20 mouse cellular contexts compared by ENCODE assay signal in the genomic region with DNA sequence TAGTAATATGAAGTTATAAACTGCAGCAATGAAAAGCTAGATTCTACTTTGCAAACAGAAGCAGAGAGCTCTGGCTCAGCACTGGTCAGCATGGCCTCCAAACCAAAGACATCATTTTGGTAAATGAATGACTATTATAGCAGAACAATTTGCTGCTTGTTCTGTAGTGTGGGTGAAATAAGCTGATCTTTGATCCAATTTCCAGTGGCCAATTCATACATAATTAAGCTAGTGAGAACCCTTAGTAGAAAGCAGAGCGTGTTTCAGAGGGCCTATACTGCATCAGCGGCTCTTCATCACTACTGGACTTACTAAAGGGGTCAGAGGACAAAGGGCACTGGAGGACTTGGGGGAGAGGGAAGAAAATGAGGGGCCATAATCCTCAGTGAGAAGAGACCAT. TPM values are rescaled to one million over a fixed set of nuclear protein-coding genes. Genes with fewer than 3 reads are reported as not detected.
DNase-seq lines count a peak whose midpoint lies in the region; ATAC-seq and TF ChIP-seq lines count a peak whose summit lies in the region.
"Had no signal": no experiment of that assay in that cellular context is flagged by ENCODE, and none has a peak within 500 bp of the region (broad histone marks: within the 10 kb centered on the region; RNA-seq: fewer than 3 reads in every experiment).

No protein-coding gene starts in this region.

- TF ChIP-seq CTCF in kidney, adult 2 months (conservative IDR thresholded peaks at IDR 0.05; ENCODE audit: insufficient read depth, insufficient read length, low read depth, low read length): no peak

- no peak for TF ChIP-seq POLR2A in kidney, adult 2 months (IDR thresholded peaks at IDR 0.05; ENCODE audit: low read depth, low read length)

- ATAC-seq in kidney, embryonic 16.5 days (ENCODE audit: low FRiP score, low TSS enrichment): peak; percentile 49; the same call in 1 of the 2 replicates
- ATAC-seq: forebrain, embryonic 13.5 days; forebrain, embryonic 15.5 days had no signal

- H3K36me3 ChIP-seq in kidney, adult 2 months (ENCODE audit: control insufficient read depth, insufficient read depth, low read length): peaks cover 15% of the 10 kb centered on the region
- H3K36me3 ChIP-seq in kidney, embryonic 16.5 days (ENCODE audit: insufficient read depth, low read length): peaks cover 50% of the 10 kb centered on the region

- H3K4me3 ChIP-seq in kidney, adult 2 months (ENCODE audit: insufficient read depth, low read depth, low read length): no peak overlapping the region
- H3K4me3 ChIP-seq in kidney, embryonic 16.5 days (ENCODE audit: low read length): no peak overlapping the region
- H3K4me3 ChIP-seq: embryonic facial prominence, embryonic 10.5 days; embryonic facial prominence, embryonic 12.5 days; forebrain, embryonic 13.5 days; forebrain, embryonic 15.5 days had no signal

- no peak overlapping the region for H3K9ac ChIP-seq in kidney, embryonic 16.5 days (replicated peaks; ENCODE audit: low read length)
- H3K9ac ChIP-seq: embryonic facial prominence, embryonic 12.5 days; forebrain, embryonic 13.5 days; forebrain, embryonic 15.5 days had no signal

- 37% methylated on average over 2 of the region's 2 CpGs for WGBS in kidney, adult 2 months
- WGBS in kidney, embryonic 16.5 days: 73% methylated on average over 2 of the region's 2 CpGs

- no peak overlapping the region for H3K27ac ChIP-seq in kidney, adult 2 months (ENCODE audit: insufficient read depth, low read depth, low read length)
- H3K27ac ChIP-seq in kidney, embryonic 16.5 days (ENCODE audit: low read length): no peak overlapping the region
- H3K27ac ChIP-seq: embryonic facial prominence, embryonic 10.5 days; embryonic facial prominence, embryonic 12.5 days; forebrain, embryonic 13.5 days; forebrain, embryonic 15.5 days had no signal

- peak; percentile 58 for DNase-seq in kidney, adult 2 months
- DNase-seq in kidney, postnatal 25 days: no peak
- DNase-seq in kidney, adult 18-20 months: no peak
- DNase-seq in kidney, postnatal 36 days: peak; percentile 18 to 33
- no peak for DNase-seq in kidney, adult 11 months
- DNase-seq in brain, adult 2 months (ENCODE audit: low read depth, low spot score): peak; percentile 51
- DNase-seq in retina, postnatal 1 day: no peak
- DNase-seq: adrenal gland, adult 2 months; adrenal gland, postnatal 10 days; adrenal gland, postnatal 25 days; cerebellum, adult 11-12 months; cerebellum, adult 2 months; cerebellum, adult 9-10 months; cerebellum, postnatal 10 days; cerebellum, postnatal 25 days had no signal

- no peak overlapping the region for H3K4me2 ChIP-seq in kidney, embryonic 16.5 days (replicated peaks; ENCODE audit: low read depth, low read length)
- H3K4me2 ChIP-seq: embryonic facial prominence, embryonic 12.5 days; forebrain, embryonic 13.5 days; forebrain, embryonic 15.5 days had no signal

- H3K4me1 ChIP-seq in kidney, adult 2 months (ENCODE audit: control insufficient read depth, insufficient read depth, low read length): peaks cover 5% of the 10 kb centered on the region; the same call in 1 of the 2 replicates
- no peaks in the 10 kb centered on the region for H3K4me1 ChIP-seq in kidney, embryonic 16.5 days (ENCODE audit: insufficient read depth, low read length)
- H3K4me1 ChIP-seq: embryonic facial prominence, embryonic 10.5 days; embryonic facial prominence, embryonic 12.5 days; forebrain, embryonic 13.5 days; forebrain, embryonic 15.5 days had no signal

- H3K27me3 ChIP-seq in kidney, adult 2 months (replicated peaks; ENCODE audit: control insufficient read depth, insufficient read depth, low read length): no peaks in the 10 kb centered on the region
- H3K27me3 ChIP-seq in kidney, embryonic 16.5 days (ENCODE audit: insufficient read depth, low read length): no peaks in the 10 kb centered on the region
- H3K27me3 ChIP-seq: embryonic facial prominence, embryonic 12.5 days; forebrain, embryonic 13.5 days; forebrain, embryonic 15.5 days had no signal

- no peaks in the 10 kb centered on the region for H3K9me3 ChIP-seq in kidney, embryonic 16.5 days (ENCODE audit: low read length)
- H3K9me3 ChIP-seq: embryonic facial prominence, embryonic 10.5 days; embryonic facial prominence, embryonic 12.5 days; forebrain, embryonic 13.5 days; forebrain, embryonic 15.5 days had no signal

RNA-seq across cellular contexts. Expression of a gene that starts 10.6 kb away (rescaled TPM):
- 37.9 and 47.3 TPM in 2 replicates for polyA plus RNA-seq in kidney, adult 2 months (2012; rRNA removed)
- 193 and 195 TPM in 2 replicates for polyA plus RNA-seq in kidney, embryonic 16.5 days (2015; fragmentation: Nextera tagmentation; extraction: Ambion mirVana)

Comparison
In these comparisons a context has a peak if more than half of its experiments do, and no peak if none do; other contexts are left out.
1. DNase-seq: peak in kidney, adult 2 months (single experiment), kidney, postnatal 36 days (2 of 2) and brain, adult 2 months (single experiment); none in kidney, postnatal 25 days (0 of 2), kidney, adult 18-20 months (single experiment), kidney, adult 11 months (single experiment) and retina, postnatal 1 day (single experiment).